Mouse (Mus musculus) heart, adult 10 weeks (tissue): ENCODE results near the gene Rfesd. TPM values are rescaled to one million over a fixed set of nuclear protein-coding genes. Genes with fewer than 3 reads are reported as not detected.

ENCODE experiments used
- polyA plus RNA-seq: library from polyadenylated mRNA; stranded (reverse); fragments of 350-450 nt; fragmentation: Illumina TruSeq; extraction: RNeasy Lipid Tissue Mini Kit (QIAGEN cat#74804); gene quantifications from one replicate; pipeline ENCODE4 v1.2.3, GENCODE M21; 2014; ENCODE audit warnings: low read depth, low replicate concordance

Gene Rfesd
- 17.4 TPM for polyA plus RNA-seq

DNA sequence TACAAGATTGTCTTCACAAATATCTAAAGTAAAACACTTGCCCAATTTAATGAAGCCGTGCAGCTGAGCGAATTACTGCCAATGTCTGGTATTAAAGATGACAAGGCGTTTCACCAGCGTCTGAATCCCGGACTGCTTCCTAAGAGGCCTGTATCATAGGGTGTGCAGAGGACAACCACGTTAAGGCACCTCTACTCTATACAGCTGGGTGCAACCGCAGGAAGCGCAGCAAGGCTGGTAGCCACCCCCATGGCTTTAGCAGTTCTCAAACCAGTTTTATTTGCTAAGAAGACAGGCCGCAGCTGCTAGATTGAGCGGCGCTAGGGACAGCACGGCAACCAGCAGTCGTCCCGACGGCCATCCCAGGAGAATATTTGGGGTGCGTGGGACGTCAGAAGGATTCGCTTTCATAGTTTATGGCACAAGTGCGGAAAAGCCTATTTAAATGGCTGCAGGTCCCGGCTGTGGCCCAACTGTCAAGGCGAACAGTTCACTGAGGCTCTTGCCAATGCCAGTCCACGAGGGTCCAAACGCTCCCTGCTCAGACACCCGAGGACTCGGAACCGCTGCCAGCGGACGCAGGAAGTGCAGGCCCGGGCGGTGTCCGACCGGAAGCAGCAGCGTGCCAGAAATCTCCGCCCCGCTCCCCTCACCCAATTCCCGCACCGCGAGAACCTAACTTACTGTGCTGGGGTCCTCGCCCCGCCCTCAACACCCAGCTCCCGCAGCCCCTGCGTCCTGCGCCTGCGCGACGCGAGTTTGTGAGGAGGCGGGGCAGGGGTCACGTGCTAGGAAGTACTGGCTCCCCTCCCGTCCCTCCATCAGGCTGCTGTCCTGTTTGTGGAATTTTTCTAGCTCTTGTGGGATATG, at the start of gene Rfesd:
Rfesd (minus strand) TSS at position 746 of the 870 bp plus-strand sequence.

DNA sequence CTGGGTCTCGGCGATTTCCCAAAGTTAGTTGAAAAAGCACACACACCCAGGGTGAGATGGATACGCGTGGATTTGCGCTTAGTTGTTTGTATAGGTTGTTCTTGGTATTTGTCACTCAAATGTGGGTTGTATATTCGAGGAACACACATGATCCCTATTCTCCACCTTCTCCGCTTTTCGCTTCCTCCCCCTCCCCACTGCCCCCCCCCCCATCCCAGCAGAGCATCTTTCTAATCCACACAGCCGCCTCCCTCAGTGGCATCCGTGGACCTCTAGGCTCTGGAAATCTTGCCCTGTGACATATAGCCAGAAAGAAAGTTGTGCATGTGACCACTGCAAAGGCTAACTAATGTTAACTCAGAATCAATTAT, 38.4 kb upstream of the Rfesd start, which contains the start of gene Gpr150:
Gpr150 (minus strand) TSS at position 101 of the 371 bp plus-strand sequence.

GRCm38 (mm10) chr13:75966850-75967249, 51.7 kb downstream of the Rfesd start, which contains the start of gene Spata9:
Gene Spata9, plus strand, starts transcription at chr13:75967150.

Other genes with a start within 250 kb of the Rfesd start
- 52.4 TPM for gene Glrx, start 178.9 kb downstream of the Rfesd start, polyA plus RNA-seq
- 12.1 TPM for gene Rhobtb3, start 74.8 kb downstream of the Rfesd start, polyA plus RNA-seq
- gene Spata9, start 51.6 kb downstream of the Rfesd start, polyA plus RNA-seq: not detected
- not detected for gene Gpr150, start 38.3 kb upstream of the Rfesd start, polyA plus RNA-seq
- gene Arsk, start 79.9 kb upstream of the Rfesd start, polyA plus RNA-seq: 4.8 TPM
- gene Ttc37, start 80.0 kb upstream of the Rfesd start, polyA plus RNA-seq: 9.1 TPM